Mouse (Mus musculus) liver, postnatal 0 days (tissue): ENCODE results near the gene Gps1. TPM values are rescaled to one million over a fixed set of nuclear protein-coding genes. Genes with fewer than 3 reads are reported as not detected.
"Not testable (repeated sequence)": the region's sequence is repeated elsewhere in the genome, so short reads cannot be mapped to it uniquely, and the experiment has no call there.

Source experiments
- ATAC-seq: fragments of 200-750 bp; cut with Nextera tagmentation; 2 replicates; pipeline ENCODE4 v1.8.0; 2017; ENCODE audit warnings: mild to moderate bottlenecking, moderate library complexity
- DNase-seq: peaks from one replicate; pipeline ENCODE4 v3.0.0-alpha.2; 2016
- H3K27ac ChIP-seq: fragments of 300-500 bp; sonication (generic); 2 replicates; pipeline ENCODE4 v1.5.1; 2014; ENCODE audit warnings: antibody characterized with exemption, moderate library complexity, mild to moderate bottlenecking, low read depth
- H3K27me3 ChIP-seq: fragments of 300-500 bp; sonication (generic); 2 replicates; pipeline ENCODE4 v1.6.1; 2014; ENCODE audit warnings: low read length, control low read depth, mixed read lengths; ENCODE audit not compliant: insufficient read depth
- H3K36me3 ChIP-seq: fragments of 300-500 bp; sonication (generic); replicated peaks from 2 replicates; pipeline ENCODE4 v1.6.1; 2014; ENCODE audit warnings: mild to moderate bottlenecking, control low read depth, low read length, moderate library complexity, mixed read lengths; ENCODE audit not compliant: insufficient read depth
- H3K4me1 ChIP-seq: fragments of 300-500 bp; sonication (generic); 2 replicates; pipeline ENCODE4 v1.6.1; 2014; ENCODE audit warnings: antibody characterized with exemption, mild to moderate bottlenecking, control low read depth; ENCODE audit not compliant: insufficient read depth
- H3K4me2 ChIP-seq: fragments of 300-500 bp; sonication (generic); 2 replicates; pipeline ENCODE4 v1.6.1; 2014; ENCODE audit warnings: low read depth, mild to moderate bottlenecking, low read length, moderate library complexity, mixed read lengths
- H3K4me3 ChIP-seq: fragments of 300-500 bp; sonication (generic); 2 replicates; pipeline ENCODE4 v1.5.1; 2014; ENCODE audit warnings: low read depth, low read length
- H3K9ac ChIP-seq: fragments of 300-500 bp; sonication (generic); replicated peaks from 2 replicates; pipeline ENCODE4 v1.6.1; 2014; ENCODE audit warnings: mild to moderate bottlenecking, moderate library complexity
- H3K9me3 ChIP-seq: fragments of 300-500 bp; sonication (generic); 2 replicates; pipeline ENCODE4 v1.6.1; 2016; ENCODE audit warnings: mild to moderate bottlenecking, control low read depth, low read length, mixed read lengths
- CTCF ChIP-seq: sonication (generic); IDR thresholded peaks from 2 replicates; pipeline ENCODE4 v1.5.1; 2016; ENCODE audit warnings: antibody characterized with exemption, low read depth
- EP300 ChIP-seq: IDR thresholded peaks from 2 replicates; pipeline ENCODE4 v1.6.1; 2016; ENCODE audit warnings: antibody characterized with exemption, low read depth, mild to moderate bottlenecking
- WGBS: fragments of 180-500 bp; shearing (Covaris S2); extraction: QIAGEN DNeasy Blood & Tissue Kit; methylation state at CpG from one replicate; pipeline ENCODE4 v1.1.7; 2014; ENCODE audit not compliant: insufficient replicate concordance; 5-methylcytosine and 5-hydroxymethylcytosine counted together
- polyA plus RNA-seq: library from polyadenylated mRNA; unstranded; fragments of >200 nt; fragmentation: Nextera tagmentation; extraction: Ambion mirVana; gene quantifications from 2 replicates; pipeline ENCODE4 v1.2.1, GENCODE M21; 2015

Gene Gps1
- polyA plus RNA-seq, 1 experiment from 2014 or later = 50.8 TPM

GRCm38 (mm10) chr11:120751606-120752005 is 32.5 kb upstream of the Gps1 start:
- Histone ChIP-seq H3K27me3 (no peaks in the 10 kb centered on the region), H3K27ac (no peak overlapping the region), H3K9me3 (no peaks in the 10 kb centered on the region), H3K36me3 (no peaks in the 10 kb centered on the region), H3K9ac (no peak overlapping the region), H3K4me2 (no peak overlapping the region), H3K4me3 (no peak overlapping the region), H3K4me1 (no peaks in the 10 kb centered on the region)
- DNase-seq = no peak
- no peak for ATAC-seq
- 72% methylated on average over 4 of the region's 4 CpGs for WGBS
- TF ChIP-seq CTCF = no peak
- TF ChIP-seq EP300 = no peak

DNA sequence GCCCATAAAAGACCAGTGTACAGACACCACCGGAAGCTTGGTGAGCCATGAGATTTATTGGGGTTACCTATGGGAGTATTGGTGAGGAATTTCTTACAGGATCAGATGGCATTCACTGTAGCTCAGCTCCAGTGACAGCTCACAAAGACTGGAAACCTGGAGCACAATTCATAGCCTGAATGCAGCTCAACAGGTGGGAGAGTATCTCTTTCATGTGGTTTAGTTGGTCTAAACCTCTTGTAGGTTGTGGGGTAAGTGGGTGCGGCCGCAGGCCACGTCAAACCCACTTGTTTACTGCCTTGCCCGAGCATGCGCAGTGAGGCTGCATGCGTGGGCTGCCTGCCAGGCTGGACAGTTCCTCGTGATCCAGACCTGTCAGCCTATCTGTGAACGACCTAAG is 23.8 kb upstream of the Gps1 start:
- no peak for ATAC-seq

GRCm38 (mm10) chr11:120761811-120762671 is 22.0 kb upstream of the Gps1 start:
- ATAC-seq = no peak

More for the DNA sequence above, 23.8 kb upstream of the Gps1 start:
- H3K4me3 ChIP-seq = no peak overlapping the region
- TF ChIP-seq EP300 (no peak), CTCF (no peak)
- H3K36me3 ChIP-seq = no peaks in the 10 kb centered on the region
- WGBS = 81% methylated on average over 9 of the region's 9 CpGs
- no peak overlapping the region for H3K27ac ChIP-seq
- no peaks in the 10 kb centered on the region for H3K4me1 ChIP-seq
- H3K27me3 ChIP-seq = 0 out of 2 replicates have a peak, but pooled peaks cover 4% of the 10 kb centered on the region
- H3K4me2 ChIP-seq = no peak overlapping the region
- no peak for DNase-seq
- H3K9me3 ChIP-seq = peaks cover 15% of the 10 kb centered on the region
- H3K9ac ChIP-seq = no peak overlapping the region

DNA sequence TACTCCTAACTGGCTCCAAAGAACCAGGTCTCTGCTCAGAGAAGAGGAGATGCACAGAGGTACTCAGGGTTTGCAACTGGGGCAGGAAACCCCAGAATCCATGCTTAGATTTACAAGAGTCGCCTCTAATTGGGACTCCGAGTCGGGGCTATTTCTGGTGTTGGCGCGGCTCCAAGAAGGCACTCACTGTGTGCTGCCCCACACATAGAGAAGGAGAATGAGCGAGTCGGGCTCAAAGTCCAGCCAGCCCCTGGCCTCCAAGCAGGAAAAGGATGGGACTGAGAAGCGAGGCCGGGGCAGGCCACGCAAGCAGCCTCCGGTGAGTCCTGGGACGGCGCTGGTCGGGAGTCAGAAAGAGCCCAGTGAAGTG is 21.4 kb upstream of the Gps1 start, which contains the start of gene Hmga1b:
TSS of gene Hmga1b (plus strand) at position 123 of the 370 bp plus-strand sequence.
- not testable (repeated sequence) for H3K4me1 ChIP-seq, H3K27ac ChIP-seq, H3K4me3 ChIP-seq, H3K27me3 ChIP-seq, H3K36me3 ChIP-seq, H3K9ac ChIP-seq, DNase-seq, H3K4me2 ChIP-seq, ATAC-seq
- H3K9me3 ChIP-seq = peaks cover 14% of the 10 kb centered on the region
- WGBS = 19% methylated on average over 14 of the region's 14 CpGs

More at GRCm38 (mm10) chr11:120761811-120762671, 22.0 kb upstream of the Gps1 start:
- H3K9ac ChIP-seq = no peak overlapping the region
- WGBS = 65% methylated on average over 14 of the region's 14 CpGs
- H3K36me3 ChIP-seq = no peaks in the 10 kb centered on the region
- 0 out of 2 replicates have a peak, but pooled peaks cover 4% of the 10 kb centered on the region for H3K27me3 ChIP-seq
- peaks cover 15% of the 10 kb centered on the region for H3K9me3 ChIP-seq
- DNase-seq = no peak
- H3K4me1 ChIP-seq = no peaks in the 10 kb centered on the region
- TF ChIP-seq CTCF (no peak), EP300 (no peak)
- H3K4me3 ChIP-seq = no peak overlapping the region
- H3K4me2 ChIP-seq = no peak overlapping the region
- no peak overlapping the region for H3K27ac ChIP-seq

GRCm38 (mm10) chr11:120763121-120763999 is 20.7 kb upstream of the Gps1 start:
- H3K4me1 ChIP-seq, H3K9ac ChIP-seq, H3K36me3 ChIP-seq, H3K27ac ChIP-seq, ATAC-seq, DNase-seq, H3K27me3 ChIP-seq, H3K4me2 ChIP-seq, H3K4me3 ChIP-seq: not testable (repeated sequence)
- 17% methylated on average over 7 of the region's 23 CpGs for WGBS
- H3K9me3 ChIP-seq = peaks cover 10% of the 10 kb centered on the region

DNA sequence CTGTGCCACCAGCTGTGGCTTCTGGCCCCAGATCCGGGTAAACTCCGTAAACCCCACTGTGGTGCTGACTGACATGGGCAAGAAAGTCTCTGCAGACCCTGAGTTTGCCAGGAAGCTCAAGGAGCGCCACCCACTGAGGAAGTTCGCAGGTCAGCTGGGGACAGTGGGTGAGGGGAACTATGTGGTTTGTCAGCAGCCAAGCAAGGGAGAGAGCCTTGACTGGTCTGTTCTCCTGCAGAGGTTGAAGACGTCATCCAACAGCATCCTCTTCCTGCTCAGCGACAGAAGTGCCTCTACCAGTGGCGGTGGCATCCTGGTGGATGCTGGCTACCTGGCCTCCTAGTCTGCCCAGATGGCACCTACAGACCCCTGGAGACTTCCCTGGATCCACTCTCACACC is 17.0 kb upstream of the Gps1 start:
- 33% methylated on average over 4 of the region's 7 CpGs for WGBS
- not testable (repeated sequence) for H3K4me2 ChIP-seq, ATAC-seq, H3K4me1 ChIP-seq, DNase-seq, H3K27me3 ChIP-seq, H3K36me3 ChIP-seq, H3K9me3 ChIP-seq, H3K27ac ChIP-seq, H3K4me3 ChIP-seq, H3K9ac ChIP-seq
